Mouse (Mus musculus) intestine, embryonic 14.5 days (tissue): ENCODE measurements around the gene Kif27. TPM values are rescaled to one million over a fixed set of nuclear protein-coding genes. Genes with fewer than 3 reads are reported as not detected.

ENCODE experiments used
- ATAC-seq: fragments of 200-750 bp; cut with Nextera tagmentation; replicated peaks from 2 replicates; pipeline ENCODE4 v1.8.0; 2017; ENCODE audit warnings: low read depth, moderate number of reproducible peaks, moderate TSS enrichment, moderate library complexity; ENCODE audit not compliant: low FRiP score, low TSS enrichment
- DNase-seq: peaks from one replicate; pipeline ENCODE4 v3.0.0-alpha.2; 2018; ENCODE audit warnings: low spot score
- H3K27ac ChIP-seq: fragments of 300-500 bp; sonication (generic); 2 replicates; pipeline ENCODE4 v1.5.1; 2014; ENCODE audit warnings: low read depth, mild to moderate bottlenecking, control low read depth
- H3K27me3 ChIP-seq: fragments of 300-500 bp; sonication (generic); replicated peaks from 2 replicates; pipeline ENCODE4 v1.6.1; 2014; ENCODE audit warnings: low read length, control low read depth; ENCODE audit not compliant: control insufficient read depth, insufficient read depth
- H3K36me3 ChIP-seq: fragments of 300-500 bp; sonication (generic); 2 replicates; pipeline ENCODE4 v1.6.1; 2014; ENCODE audit warnings: low read length, control low read depth; ENCODE audit not compliant: control insufficient read depth, insufficient read depth
- H3K4me1 ChIP-seq: fragments of 300-500 bp; sonication (generic); replicated peaks from 2 replicates; pipeline ENCODE4 v1.6.1; 2014; ENCODE audit warnings: low read length, control low read depth, mixed read lengths; ENCODE audit not compliant: control insufficient read depth, insufficient read depth
- H3K4me2 ChIP-seq: fragments of 300-500 bp; sonication (generic); 2 replicates; pipeline ENCODE4 v1.6.1; 2014; ENCODE audit warnings: low read length
- H3K4me3 ChIP-seq: fragments of 300-500 bp; sonication (generic); 2 replicates; pipeline ENCODE4 v1.5.1; 2014; ENCODE audit warnings: low read depth, low read length, control low read depth, mixed read lengths
- H3K9ac ChIP-seq: fragments of 300-500 bp; sonication (generic); 2 replicates; pipeline ENCODE4 v1.6.1; 2014; ENCODE audit warnings: mild to moderate bottlenecking, low read length
- H3K9me3 ChIP-seq: fragments of 300-500 bp; sonication (generic); 2 replicates; pipeline ENCODE4 v1.6.1; 2016; ENCODE audit warnings: low read length, control low read depth; ENCODE audit not compliant: control insufficient read depth
- WGBS: fragments of 180-500 bp; shearing (Covaris S2); extraction: QIAGEN DNeasy Blood & Tissue Kit; methylation state at CpG from one replicate; pipeline ENCODE4 v1.1.7; 2014; 5-methylcytosine and 5-hydroxymethylcytosine counted together
- microRNA counts: library from miRNA; unstranded; fragments of <30 nt; microRNA quantifications from one replicate; lab custom pipeline; 2016
- microRNA-seq: library from miRNA; unstranded; fragments of <30 nt; microRNA quantifications from one replicate; pipeline ENCODE4, GENCODE M21; 2016
- polyA plus RNA-seq: library from polyadenylated mRNA; unstranded; fragments of >200 nt; fragmentation: Nextera tagmentation; extraction: Ambion mirVana; gene quantifications from 2 replicates; pipeline ENCODE4 v1.2.1, GENCODE M21; 2014

The Kif27 gene
- polyA plus RNA-seq, 1 experiment from 2014 or later, result 1.0 TPM

- WGBS, result 84% methylated on average over 4 of the region's 4 CpGs
- DNase-seq (no peak), ATAC-seq (no peak)
- Histone ChIP-seq H3K4me1 (no peaks in the 10 kb centered on the region), H3K27ac (no peak overlapping the region), H3K9ac (no peak overlapping the region), H3K4me3 (no peak overlapping the region), H3K27me3 (no peaks in the 10 kb centered on the region), H3K4me2 (no peak overlapping the region), H3K36me3 (peaks cover 15% of the 10 kb centered on the region), H3K9me3 (no peaks in the 10 kb centered on the region)
Measured at GRCm38 (mm10) chr13:58261674-58262073, 97.2 kb downstream of the Kif27 start.

- Histone ChIP-seq H3K27me3 (no peaks in the 10 kb centered on the region), H3K36me3 (peaks cover 22% of the 10 kb centered on the region), H3K27ac (no peak overlapping the region), H3K4me2 (no peak overlapping the region), H3K4me1 (no peaks in the 10 kb centered on the region), H3K9ac (no peak overlapping the region), H3K4me3 (no peak overlapping the region), H3K9me3 (no peaks in the 10 kb centered on the region)
- 89% methylated on average over 1 of the region's 1 CpGs for WGBS
- no peak for DNase-seq
- no peak for ATAC-seq
Measured at GRCm38 (mm10) chr13:58253268-58253667, 105.7 kb downstream of the Kif27 start.

- WGBS, result 87% methylated on average over 5 of the region's 5 CpGs
- ATAC-seq (no peak), DNase-seq (no peak)
- no peaks in the 10 kb centered on the region for H3K4me1 ChIP-seq
- H3K27ac ChIP-seq, result no peak overlapping the region
- H3K36me3 ChIP-seq, result peaks cover 15% of the 10 kb centered on the region; the same call in 1 of the 2 replicates
- H3K27me3 ChIP-seq, result no peaks in the 10 kb centered on the region
- H3K9ac ChIP-seq, result no peak overlapping the region
- H3K4me3 ChIP-seq, result no peak overlapping the region
- no peak overlapping the region for H3K4me2 ChIP-seq
- no peaks in the 10 kb centered on the region for H3K9me3 ChIP-seq
Measured at GRCm38 (mm10) chr13:58248957-58249356, 110.0 kb downstream of the Kif27 start.

MicroRNAs encoded within 50 kb of the gene (microRNA counts, 519-probe panel; counts per million panel counts)
- 3,083 counts per million, percentile 36 among the panel's probes with 10 or more counts for microRNA mmu-miR-7a (lab: Ali Mortazavi, UCI)

Small RNA genes within 50 kb of the gene (microRNA-seq; reads per million reads assigned to microRNA genes)
- gene Mir6369 (not detected), gene Mir7-1 (154 reads per million, percentile 63 among the genes with 10 or more reads in this experiment)

Other genes starting within 250 kb of the Kif27 start
- gene Klhl3, start 245.5 kb downstream of the Kif27 start, polyA plus RNA-seq, result 3.0 and 3.3 TPM in 2 replicates
- 42.5 and 42.8 TPM in 2 replicates for gene Hnrnpa0, start 230.6 kb downstream of the Kif27 start, polyA plus RNA-seq
- 35.7 and 39.0 TPM in 2 replicates for gene Idnk, start 201.5 kb downstream of the Kif27 start, polyA plus RNA-seq
- gene Ubqln1, start 143.5 kb downstream of the Kif27 start, polyA plus RNA-seq, result 83.3 and 85.6 TPM in 2 replicates
- gene Gkap1, start 83.4 kb downstream of the Kif27 start, polyA plus RNA-seq, result 21.0 and 21.5 TPM in 2 replicates
- gene 2210016F16Rik, start 26.1 kb upstream of the Kif27 start, polyA plus RNA-seq, result 34.0 and 35.6 TPM in 2 replicates
- 21.2 and 26.0 TPM in 2 replicates for gene Rmi1, start 43.1 kb upstream of the Kif27 start, polyA plus RNA-seq
- 1,414 and 1,590 TPM in 2 replicates for gene Hnrnpk, start 44.2 kb upstream of the Kif27 start, polyA plus RNA-seq